Mouse (Mus musculus): Measurements from ENCODE around the gene Actl6b. TPM values are rescaled to one million over a fixed set of nuclear protein-coding genes. Genes with fewer than 3 reads are reported as not detected.

Actl6b gene
- polyA plus RNA-seq, 1 experiment from 2014 or later, result not detected

DNA sequence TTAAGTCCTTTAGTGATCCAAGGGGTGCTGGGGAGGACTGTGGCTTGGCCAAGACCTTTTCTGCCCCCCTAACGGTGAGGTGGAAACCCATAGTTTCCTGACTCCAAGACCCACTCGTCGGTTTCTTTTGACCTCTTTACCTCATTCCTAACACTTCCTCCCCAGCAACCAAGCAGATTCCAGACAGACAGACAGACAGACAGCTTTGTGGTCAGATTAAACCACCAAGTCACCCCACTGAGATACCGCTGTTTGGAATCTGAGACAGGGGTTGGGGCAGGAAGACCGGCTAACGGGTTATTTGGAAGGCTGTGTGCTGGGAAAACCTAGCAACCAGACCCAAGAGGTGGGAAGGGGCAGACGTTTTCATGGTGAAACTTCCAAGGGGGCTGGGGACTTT is 16.9 kb downstream of the Actl6b start:
- Histone ChIP-seq H3K36me3 (replicated peaks; ENCODE audit: insufficient read depth, low read length) (peaks cover 10% of the 10 kb centered on the region), H3K4me3 (ENCODE audit: low read depth, low read length) (peak overlapping the region; percentile 52), H3K4me1 (ENCODE audit: insufficient read depth) (peaks cover 24% of the 10 kb centered on the region), H3K27ac (ENCODE audit: low read depth) (peak overlapping the region; percentile 93), H3K9me3 (ENCODE audit: low read length) (no peaks in the 10 kb centered on the region), H3K9ac (replicated peaks) (peak overlapping the region; percentile 75), H3K4me2 (ENCODE audit: low read depth, low read length) (peak overlapping the region; percentile 85), H3K27me3 (ENCODE audit: insufficient read depth, low read length) (no peaks in the 10 kb centered on the region)
- 7% methylated on average over 7 of the region's 7 CpGs for WGBS (ENCODE audit: insufficient replicate concordance)
- no peak for TF ChIP-seq EP300 (IDR thresholded peaks at IDR 0.05; ENCODE audit: low read depth)
- TF ChIP-seq CTCF (IDR thresholded peaks at IDR 0.05; ENCODE audit: low read depth), result no peak
- no peak for DNase-seq
- peak; percentile 11; the same call in 1 of the 2 replicates for ATAC-seq

DNA sequence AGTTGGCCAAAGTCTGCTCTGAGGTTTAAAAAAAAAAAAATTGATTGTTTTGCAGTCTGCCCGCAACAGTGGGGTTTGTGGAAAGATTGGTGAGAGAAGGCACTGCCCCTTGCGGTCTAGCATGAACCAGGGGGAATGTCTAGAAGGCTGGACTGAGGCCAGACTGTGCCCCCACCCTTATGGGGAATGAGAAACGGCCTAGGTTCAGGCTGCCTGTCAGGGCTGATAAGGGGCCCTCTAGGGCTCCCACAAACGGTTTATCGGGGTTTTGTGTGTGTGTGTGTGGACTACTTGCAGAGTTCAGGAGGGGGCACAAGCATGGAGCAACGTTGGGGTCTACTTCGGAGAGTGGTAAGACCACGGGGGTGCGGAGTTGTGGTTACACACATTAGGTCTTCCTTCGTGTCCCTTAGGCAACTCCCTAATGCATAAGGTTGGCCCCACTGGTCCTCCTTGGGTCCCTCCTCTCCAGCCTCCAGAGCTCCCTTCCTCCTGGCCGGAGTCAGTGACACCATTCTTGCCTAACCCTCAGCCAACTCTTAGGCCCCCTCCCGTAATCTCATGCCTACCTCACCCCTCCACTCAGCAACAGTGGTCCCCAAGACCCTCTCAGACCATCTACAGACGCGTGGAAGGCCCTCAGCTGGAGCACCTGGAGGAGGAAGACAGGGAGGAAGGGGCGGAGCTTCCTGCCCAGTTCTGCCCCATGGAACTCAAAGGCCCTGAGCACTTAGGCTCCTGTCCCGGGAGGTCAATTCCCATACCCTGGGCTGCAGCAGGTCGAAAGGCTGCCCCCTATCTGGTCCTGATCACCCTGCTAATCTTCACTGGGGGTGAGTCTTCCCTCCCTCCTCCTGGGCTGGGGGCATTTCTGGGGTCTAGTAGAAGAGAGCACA is 17.6 kb downstream of the Actl6b start:
- H3K4me2 ChIP-seq (ENCODE audit: low read depth, low read length), result peak overlapping the region; percentile 85
- 27% methylated on average over 17 of the region's 17 CpGs for WGBS (ENCODE audit: insufficient replicate concordance)
- peaks cover 24% of the 10 kb centered on the region for H3K4me1 ChIP-seq (ENCODE audit: insufficient read depth)
- H3K9ac ChIP-seq (replicated peaks), result peak overlapping the region; percentile 75
- no peaks in the 10 kb centered on the region for H3K9me3 ChIP-seq (ENCODE audit: low read length)
- DNase-seq (peak; percentile 74), ATAC-seq (peak; percentile 78)
- H3K27me3 ChIP-seq (ENCODE audit: insufficient read depth, low read length), result no peaks in the 10 kb centered on the region
- peaks cover 10% of the 10 kb centered on the region for H3K36me3 ChIP-seq (replicated peaks; ENCODE audit: insufficient read depth, low read length)
- H3K4me3 ChIP-seq (ENCODE audit: low read depth, low read length), result peak overlapping the region; percentile 52
- H3K27ac ChIP-seq (ENCODE audit: low read depth), result peak overlapping the region; percentile 93
- TF ChIP-seq EP300 (IDR thresholded peaks at IDR 0.05; ENCODE audit: low read depth) (peak; percentile 91), CTCF (IDR thresholded peaks at IDR 0.05; ENCODE audit: low read depth) (peak; percentile 45)

DNA sequence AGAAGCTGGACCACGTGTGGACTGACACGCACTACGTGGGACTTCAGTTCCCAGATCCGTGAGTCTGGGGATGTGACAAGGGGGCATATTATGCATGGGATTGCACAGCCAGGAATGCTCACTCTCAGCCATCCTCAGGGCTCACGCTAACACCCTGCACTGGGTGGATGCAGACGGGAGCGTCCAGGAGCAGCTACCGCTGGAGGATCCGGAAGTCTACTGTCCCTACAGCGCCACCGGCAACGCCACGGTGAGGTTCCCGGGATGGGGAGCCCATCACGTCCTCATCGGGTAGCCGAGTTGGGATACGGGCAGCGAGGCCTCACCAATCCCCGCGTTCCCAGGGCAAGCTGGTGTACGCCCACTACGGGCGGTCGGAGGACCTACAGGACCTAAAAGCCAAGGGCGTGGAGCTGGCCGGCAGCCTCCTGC is 21.2 kb downstream of the Actl6b start:
- H3K27me3 ChIP-seq (ENCODE audit: insufficient read depth, low read length), result no peaks in the 10 kb centered on the region
- H3K36me3 ChIP-seq (replicated peaks; ENCODE audit: insufficient read depth, low read length), result peaks cover 27% of the 10 kb centered on the region
- TF ChIP-seq CTCF (IDR thresholded peaks at IDR 0.05; ENCODE audit: low read depth), result no peak
- TF ChIP-seq EP300 (IDR thresholded peaks at IDR 0.05; ENCODE audit: low read depth), result no peak
- H3K4me2 ChIP-seq (ENCODE audit: low read depth, low read length), result peak overlapping the region; percentile 18; the same call in 1 of the 2 replicates
- H3K4me1 ChIP-seq (ENCODE audit: insufficient read depth), result peaks cover 26% of the 10 kb centered on the region
- WGBS (ENCODE audit: insufficient replicate concordance), result 51% methylated on average over 27 of the region's 27 CpGs
- no peak for ATAC-seq
- H3K27ac ChIP-seq (ENCODE audit: low read depth), result no peak overlapping the region
- no peaks in the 10 kb centered on the region for H3K9me3 ChIP-seq (ENCODE audit: low read length)
- DNase-seq, result no peak
- H3K4me3 ChIP-seq (ENCODE audit: low read depth, low read length), result no peak overlapping the region
- H3K9ac ChIP-seq (replicated peaks), result no peak overlapping the region

DNA sequence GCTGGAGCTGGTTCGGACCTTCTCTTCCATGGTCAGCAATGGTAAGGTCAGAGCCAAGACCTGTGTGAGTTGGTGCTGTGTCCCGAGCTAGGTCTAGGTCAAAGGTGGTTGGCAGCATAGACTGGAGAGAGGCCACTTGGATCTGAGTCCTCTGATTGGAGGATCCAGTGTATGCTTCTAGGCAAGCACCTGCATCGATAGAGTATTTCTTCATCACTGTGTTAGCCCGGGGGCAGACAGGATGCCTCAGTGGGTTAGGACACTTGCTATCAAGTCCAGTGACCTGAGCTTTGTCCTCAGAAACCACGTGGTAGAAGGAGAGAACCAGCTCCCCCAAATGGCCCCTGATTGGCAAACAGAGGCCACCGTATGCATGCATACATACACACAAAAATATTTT is 26.9 kb downstream of the Actl6b start:
- peak; percentile 51 for DNase-seq
- peak; percentile 96 for ATAC-seq
- peaks cover 12% of the 10 kb centered on the region for H3K4me1 ChIP-seq (ENCODE audit: insufficient read depth)
- H3K4me2 ChIP-seq (ENCODE audit: low read depth, low read length), result no peak overlapping the region
- H3K36me3 ChIP-seq (replicated peaks; ENCODE audit: insufficient read depth, low read length), result peaks cover 42% of the 10 kb centered on the region
- WGBS (ENCODE audit: insufficient replicate concordance), result 37% methylated on average over 6 of the region's 6 CpGs
- H3K27ac ChIP-seq (ENCODE audit: low read depth), result peak overlapping the region; percentile 90
- H3K27me3 ChIP-seq (ENCODE audit: insufficient read depth, low read length), result no peaks in the 10 kb centered on the region
- no peaks in the 10 kb centered on the region for H3K9me3 ChIP-seq (ENCODE audit: low read length)
- H3K9ac ChIP-seq (replicated peaks), result no peak overlapping the region
- TF ChIP-seq EP300 (IDR thresholded peaks at IDR 0.05; ENCODE audit: low read depth) (no peak), CTCF (IDR thresholded peaks at IDR 0.05; ENCODE audit: low read depth) (no peak)
- no peak overlapping the region for H3K4me3 ChIP-seq (ENCODE audit: low read depth, low read length)

DNA sequence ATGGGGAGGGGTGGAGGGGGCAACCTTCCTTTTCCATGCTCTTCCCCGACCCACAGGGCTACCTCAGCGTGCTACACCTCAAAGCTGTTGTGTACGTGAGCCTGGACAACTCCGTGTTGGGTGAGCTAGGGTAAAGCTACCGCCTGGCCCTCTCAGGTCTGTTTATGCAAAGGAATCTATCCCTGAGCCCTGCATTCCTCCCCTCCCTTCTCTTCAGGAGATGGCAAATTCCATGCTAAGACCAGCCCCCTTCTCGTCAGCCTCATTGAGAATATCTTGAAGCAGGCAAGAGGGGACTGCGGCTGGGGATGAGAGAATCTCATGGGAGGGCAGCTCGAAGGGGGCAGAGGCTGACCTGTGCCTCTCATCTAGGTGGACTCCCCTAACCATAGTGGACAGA is 29.4 kb downstream of the Actl6b start:
- H3K9ac ChIP-seq (replicated peaks), result no peak overlapping the region
- DNase-seq (no peak), ATAC-seq (no peak)
- no peaks in the 10 kb centered on the region for H3K9me3 ChIP-seq (ENCODE audit: low read length)
- H3K4me3 ChIP-seq (ENCODE audit: low read depth, low read length), result no peak overlapping the region
- TF ChIP-seq CTCF (IDR thresholded peaks at IDR 0.05; ENCODE audit: low read depth), result no peak
- H3K27me3 ChIP-seq (ENCODE audit: insufficient read depth, low read length), result no peaks in the 10 kb centered on the region
- no peak overlapping the region for H3K4me2 ChIP-seq (ENCODE audit: low read depth, low read length)
- H3K4me1 ChIP-seq (ENCODE audit: insufficient read depth), result peaks cover 12% of the 10 kb centered on the region
- no peak overlapping the region for H3K27ac ChIP-seq (ENCODE audit: low read depth)
- peaks cover 42% of the 10 kb centered on the region for H3K36me3 ChIP-seq (replicated peaks; ENCODE audit: insufficient read depth, low read length)
- 76% methylated on average over 8 of the region's 8 CpGs for WGBS (ENCODE audit: insufficient replicate concordance)

DNA sequence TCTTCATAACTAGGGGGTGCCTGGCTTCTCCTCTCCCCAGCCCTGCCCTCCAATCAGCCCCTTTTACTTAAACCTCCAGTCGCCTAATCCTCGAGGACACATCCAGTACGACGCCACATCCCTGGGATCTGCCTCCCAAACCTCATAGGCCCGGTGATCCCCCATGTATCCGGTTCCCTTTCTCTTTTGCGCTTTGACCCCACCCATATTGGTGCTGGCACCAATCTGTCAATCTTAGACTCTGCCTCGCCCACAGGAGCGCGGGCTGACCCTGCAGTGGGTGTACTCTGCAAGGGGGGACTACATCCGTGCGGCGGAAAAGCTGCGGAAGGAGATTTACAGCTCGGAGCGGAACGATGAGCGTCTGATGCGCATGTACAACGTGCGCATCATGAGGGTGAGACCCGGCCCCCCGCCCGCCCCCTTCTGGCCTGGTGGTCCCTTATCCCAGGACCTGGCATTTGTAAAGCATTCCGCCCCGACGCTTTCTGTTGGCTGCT is 30.4 kb downstream of the Actl6b start:
- Histone ChIP-seq H3K36me3 (replicated peaks; ENCODE audit: insufficient read depth, low read length) (peaks cover 34% of the 10 kb centered on the region), H3K4me1 (ENCODE audit: insufficient read depth) (peaks cover 12% of the 10 kb centered on the region), H3K9me3 (ENCODE audit: low read length) (no peaks in the 10 kb centered on the region), H3K27ac (ENCODE audit: low read depth) (no peak overlapping the region), H3K27me3 (ENCODE audit: insufficient read depth, low read length) (no peaks in the 10 kb centered on the region), H3K4me3 (ENCODE audit: low read depth, low read length) (no peak overlapping the region), H3K9ac (replicated peaks) (no peak overlapping the region), H3K4me2 (ENCODE audit: low read depth, low read length) (peak overlapping the region; percentile 50)
- TF ChIP-seq EP300 (IDR thresholded peaks at IDR 0.05; ENCODE audit: low read depth), result no peak
- 37% methylated on average over 27 of the region's 27 CpGs for WGBS (ENCODE audit: insufficient replicate concordance)
- DNase-seq (no peak), ATAC-seq (no peak)
